Mouse (Mus musculus) kidney, embryonic 14.5 days (tissue): ENCODE results near the gene Strn. TPM values are rescaled to one million over a fixed set of nuclear protein-coding genes. Genes with fewer than 3 reads are reported as not detected.

Experiments
- ATAC-seq: fragments of 200-750 bp; cut with Nextera tagmentation; 2 replicates; pipeline ENCODE4 v1.8.0; 2017; ENCODE audit warnings: moderate number of reproducible peaks, mild to moderate bottlenecking, moderate TSS enrichment, moderate library complexity; ENCODE audit not compliant: low FRiP score, low TSS enrichment
- H3K27ac ChIP-seq: fragments of 300-500 bp; sonication (generic); 2 replicates; pipeline ENCODE4 v1.5.1; 2014; ENCODE audit warnings: low read depth, mild to moderate bottlenecking, low read length, moderate library complexity, mixed read lengths
- H3K27me3 ChIP-seq: fragments of 300-500 bp; sonication (generic); 2 replicates; pipeline ENCODE4 v1.6.1; 2014; ENCODE audit warnings: mild to moderate bottlenecking, low read length; ENCODE audit not compliant: control insufficient read depth, insufficient read depth
- H3K36me3 ChIP-seq: fragments of 300-500 bp; sonication (generic); 2 replicates; pipeline ENCODE4 v1.6.1; 2014; ENCODE audit warnings: low read length, mixed read lengths; ENCODE audit not compliant: control insufficient read depth, insufficient read depth
- H3K4me1 ChIP-seq: fragments of 300-500 bp; sonication (generic); 2 replicates; pipeline ENCODE4 v1.6.1; 2014; ENCODE audit warnings: low read length, mixed read lengths; ENCODE audit not compliant: control insufficient read depth, insufficient read depth
- H3K4me2 ChIP-seq: fragments of 300-500 bp; sonication (generic); replicated peaks from 2 replicates; pipeline ENCODE4 v1.6.1; 2014; ENCODE audit warnings: low read depth, mild to moderate bottlenecking, low read length
- H3K4me3 ChIP-seq: fragments of 300-500 bp; sonication (generic); 2 replicates; pipeline ENCODE4 v1.5.1; 2014; ENCODE audit warnings: mild to moderate bottlenecking, low read length
- H3K9ac ChIP-seq: fragments of 300-500 bp; sonication (generic); 2 replicates; pipeline ENCODE4 v1.6.1; 2014; ENCODE audit warnings: low read depth, mild to moderate bottlenecking, low read length, moderate library complexity
- H3K9me3 ChIP-seq: fragments of 300-500 bp; sonication (generic); 2 replicates; pipeline ENCODE4 v1.6.1; 2016; ENCODE audit warnings: low read length; ENCODE audit not compliant: control insufficient read depth
- WGBS: fragments of 180-500 bp; shearing (Covaris S2); extraction: QIAGEN DNeasy Blood & Tissue Kit; methylation state at CpG from one replicate; pipeline ENCODE4 v1.1.7; 2014; 5-methylcytosine and 5-hydroxymethylcytosine counted together
- polyA plus RNA-seq: library from polyadenylated mRNA; unstranded; fragments of >200 nt; fragmentation: Nextera tagmentation; extraction: Ambion mirVana; gene quantifications from 2 replicates; pipeline ENCODE4 v1.2.1, GENCODE M21; 2014

Gene Strn
- polyA plus RNA-seq, 1 experiment from 2014 or later = 8.6 TPM

GRCm38 (mm10) chr17:78603872-78604271 is 133.1 kb downstream of the Strn start:
- Histone ChIP-seq H3K4me2 (no peak overlapping the region), H3K9me3 (no peaks in the 10 kb centered on the region), H3K4me1 (no peaks in the 10 kb centered on the region), H3K9ac (no peak overlapping the region), H3K27ac (no peak overlapping the region), H3K36me3 (no peaks in the 10 kb centered on the region), H3K27me3 (no peaks in the 10 kb centered on the region), H3K4me3 (no peak overlapping the region)
- ATAC-seq = no peak
- WGBS = 41% methylated on average over 8 of the region's 8 CpGs

DNA sequence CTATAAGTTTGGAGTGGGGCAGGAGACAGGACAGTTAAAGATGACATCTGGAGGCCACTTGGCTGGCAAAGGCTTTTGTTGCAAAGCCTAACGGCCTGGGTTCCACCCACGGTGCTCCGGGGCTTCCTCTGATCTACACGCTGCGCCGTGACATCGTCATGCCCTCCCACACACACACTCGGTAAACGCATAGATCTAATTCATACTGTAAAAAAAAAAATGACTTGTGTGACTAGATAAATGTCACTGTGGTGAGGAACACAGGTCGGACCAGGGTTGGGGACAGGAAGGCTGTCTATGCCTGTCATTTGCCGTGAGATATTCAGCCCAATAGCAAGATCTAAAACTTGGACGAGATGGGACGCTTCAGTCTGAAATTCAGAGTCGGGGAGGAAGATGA is 134.7 kb downstream of the Strn start:
- Histone ChIP-seq H3K36me3 (no peaks in the 10 kb centered on the region), H3K9ac (no peak overlapping the region), H3K4me3 (no peak overlapping the region), H3K4me1 (no peaks in the 10 kb centered on the region), H3K27me3 (no peaks in the 10 kb centered on the region), H3K27ac (no peak overlapping the region), H3K9me3 (no peaks in the 10 kb centered on the region), H3K4me2 (no peak overlapping the region)
- ATAC-seq = no peak
- 78% methylated on average over 14 of the region's 14 CpGs for WGBS

DNA sequence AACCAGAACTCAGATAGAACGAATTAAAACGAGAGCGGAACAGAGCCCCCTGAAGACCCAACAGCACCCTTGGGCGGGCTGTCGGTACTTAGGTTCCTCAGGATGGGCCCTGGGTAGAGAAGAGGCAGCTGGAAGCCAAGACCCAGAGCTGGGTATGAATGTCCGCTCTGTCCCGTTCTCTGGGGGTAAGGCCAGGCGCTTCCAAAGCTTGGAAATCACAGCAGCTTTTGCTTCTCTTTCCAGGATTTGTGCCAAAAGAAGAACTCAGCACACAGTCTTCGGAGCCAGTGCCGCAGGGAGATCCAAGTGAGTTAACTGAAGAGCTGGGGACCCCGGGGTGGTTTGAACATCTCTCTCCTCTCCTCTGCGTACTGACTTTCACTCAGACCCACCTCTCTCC is 135.4 kb downstream of the Strn start:
- Histone ChIP-seq H3K4me3 (no peak overlapping the region), H3K36me3 (no peaks in the 10 kb centered on the region), H3K27ac (no peak overlapping the region), H3K9ac (no peak overlapping the region), H3K27me3 (no peaks in the 10 kb centered on the region), H3K9me3 (no peaks in the 10 kb centered on the region), H3K4me2 (no peak overlapping the region), H3K4me1 (no peaks in the 10 kb centered on the region)
- 90% methylated on average over 12 of the region's 12 CpGs for WGBS
- ATAC-seq = no peak

DNA sequence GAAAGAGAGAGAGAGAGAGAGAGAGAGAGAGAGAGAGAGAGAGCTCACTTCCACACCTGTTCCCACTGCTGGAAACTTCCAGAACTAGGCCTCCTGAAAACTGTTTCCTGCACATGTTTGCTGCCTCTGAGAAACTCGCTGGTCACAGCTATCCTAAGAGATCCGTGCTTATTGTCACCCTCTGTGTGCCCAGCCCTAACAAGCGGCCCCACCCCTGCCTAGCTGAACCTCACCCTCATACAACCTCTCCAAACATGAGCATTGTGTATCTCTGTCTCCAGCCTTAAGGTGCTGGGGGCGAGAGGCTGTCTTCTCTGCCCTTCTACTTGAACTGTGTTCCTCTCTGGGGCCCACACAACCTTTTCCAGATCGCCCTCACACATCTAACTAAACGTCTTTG is 136.0 kb downstream of the Strn start:
- Histone ChIP-seq H3K9me3 (no peaks in the 10 kb centered on the region; the same call in 1 of the 2 replicates), H3K4me1 (no peaks in the 10 kb centered on the region), H3K4me3 (no peak overlapping the region), H3K9ac (no peak overlapping the region), H3K27ac (no peak overlapping the region), H3K36me3 (no peaks in the 10 kb centered on the region), H3K27me3 (no peaks in the 10 kb centered on the region), H3K4me2 (no peak overlapping the region)
- WGBS = 71% methylated on average over 6 of the region's 6 CpGs
- ATAC-seq = no peak

Other genes starting within 250 kb of the Strn start
- gene Vit, start 229.1 kb downstream of the Strn start, polyA plus RNA-seq = 0.41 and 0.51 TPM in 2 replicates
- 7.1 and 9.3 TPM in 2 replicates for gene Heatr5b, start 98.2 kb upstream of the Strn start, polyA plus RNA-seq
- gene Gpatch11, start 98.4 kb upstream of the Strn start, polyA plus RNA-seq = 33.7 and 43.4 TPM in 2 replicates
- 12.0 and 14.6 TPM in 2 replicates for gene Eif2ak2, start 145.4 kb upstream of the Strn start, polyA plus RNA-seq
- 0.19 and 0.20 TPM in 2 replicates for gene Sult6b1, start 169.8 kb upstream of the Strn start, polyA plus RNA-seq
- 108 and 133 TPM in 2 replicates for gene Cebpzos, start 179.3 kb upstream of the Strn start, polyA plus RNA-seq
- gene Cebpz, start 199.9 kb upstream of the Strn start, polyA plus RNA-seq = 58.7 and 64.8 TPM in 2 replicates
- 45.4 and 63.2 TPM in 2 replicates for gene Ndufaf7, start 199.9 kb upstream of the Strn start, polyA plus RNA-seq